Mouse (Mus musculus) small intestine, adult 2 months (tissue): ENCODE results near the gene March5. TPM values are rescaled to one million over a fixed set of nuclear protein-coding genes. Genes with fewer than 3 reads are reported as not detected.

Source experiments
- H3K27ac ChIP-seq: fragments of 200-500 bp; 2 replicates; pipeline ENCODE4 v1.5.1; 2012; ENCODE audit warnings: low read depth, low read length, control low read depth, inconsistent platforms; ENCODE audit not compliant: insufficient read depth
- H3K27me3 ChIP-seq: fragments of 200-500 bp; 2 replicates; pipeline ENCODE4 v1.6.1; 2012; ENCODE audit warnings: mild to moderate bottlenecking, moderate library complexity, low read length, inconsistent platforms; ENCODE audit not compliant: control insufficient read depth, insufficient read depth
- H3K36me3 ChIP-seq: fragments of 200-500 bp; 2 replicates; pipeline ENCODE4 v1.6.1; 2012; ENCODE audit warnings: mild to moderate bottlenecking, low read length, control low read depth, inconsistent platforms; ENCODE audit not compliant: control insufficient read depth, insufficient read depth
- H3K4me1 ChIP-seq: fragments of 200-500 bp; 2 replicates; pipeline ENCODE4 v1.6.1; 2012; ENCODE audit warnings: low read length, inconsistent platforms, mixed read lengths; ENCODE audit not compliant: control insufficient read depth, insufficient read depth, insufficient read length
- H3K4me3 ChIP-seq: fragments of 200-500 bp; 2 replicates; pipeline ENCODE4 v1.5.1; 2012; ENCODE audit warnings: low read depth, mild to moderate bottlenecking, control low read depth, inconsistent platforms, low read length, moderate library complexity
- CTCF ChIP-seq: fragments of 200-500 bp; IDR thresholded peaks from 2 replicates; pipeline ENCODE4 v1.5.1; 2012; ENCODE audit warnings: low read depth, mild to moderate bottlenecking, control low read depth, inconsistent platforms, low read length, moderate library complexity, mixed read lengths; ENCODE audit not compliant: insufficient replicate concordance, insufficient read length; ENCODE audit errors: extremely low read depth
- POLR2A ChIP-seq: fragments of 200-500 bp; IDR thresholded peaks from 2 replicates; pipeline ENCODE4 v1.6.1; 2012; ENCODE audit warnings: low read depth, mild to moderate bottlenecking, control low read depth, inconsistent platforms, low read length, moderate library complexity
- WGBS: fragments of 180-500 bp; shearing (Covaris S2); methylation state at CpG from one replicate; pipeline ENCODE4 v1.1.7; 2018; 5-methylcytosine and 5-hydroxymethylcytosine counted together
- polyA plus RNA-seq: library from polyadenylated mRNA; depleted of rRNA; stranded (reverse); fragments of >200 nt; gene quantifications from 2 replicates; pipeline ENCODE4 v1.2.3, GENCODE M21; 2012; rRNA removed

Gene March5
- polyA plus RNA-seq, 1 experiment, result 25.4 TPM

- 29% methylated on average over 10 of the region's 10 CpGs for WGBS
- Histone ChIP-seq H3K36me3 (peaks cover 11% of the 10 kb centered on the region), H3K27me3 (no peaks in the 10 kb centered on the region), H3K4me1 (peaks cover 8% of the 10 kb centered on the region; the same call in 1 of the 2 replicates), H3K27ac (no peak overlapping the region), H3K4me3 (no peak overlapping the region)
- TF ChIP-seq POLR2A (no peak), CTCF (peak; percentile 96)
Observed at GRCm38 (mm10) chr19:37265333-37266103, 58.2 kb downstream of the March5 start.

DNA sequence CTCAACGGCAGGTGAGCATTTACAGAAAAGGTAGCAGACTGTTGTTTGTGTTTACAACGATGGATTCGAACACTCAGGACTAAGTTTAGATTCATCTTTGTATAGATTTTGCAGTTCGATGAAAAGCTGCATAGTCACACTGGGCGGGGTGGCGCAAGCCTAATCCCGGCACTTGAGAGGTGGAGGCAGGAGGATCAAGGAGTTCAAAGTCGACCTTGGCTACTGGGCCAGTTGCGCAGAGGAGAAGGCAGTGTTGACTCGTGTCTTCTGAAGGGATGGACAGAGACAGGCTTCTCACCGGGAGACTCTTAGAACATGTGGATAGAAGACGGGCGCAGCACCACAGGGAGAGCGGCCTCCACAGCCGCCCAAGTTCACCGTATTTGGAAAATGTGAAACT is 61.8 kb downstream of the March5 start:
- no peaks in the 10 kb centered on the region for H3K27me3 ChIP-seq
- no peak for TF ChIP-seq POLR2A
- no peak for TF ChIP-seq CTCF
- peaks cover 19% of the 10 kb centered on the region for H3K36me3 ChIP-seq
- WGBS, result 87% methylated on average over 16 of the region's 16 CpGs
- no peak overlapping the region for H3K27ac ChIP-seq
- H3K4me3 ChIP-seq, result no peak overlapping the region
- peaks cover 2% of the 10 kb centered on the region; the same call in 1 of the 2 replicates for H3K4me1 ChIP-seq

Other genes with a start within 250 kb of the March5 start
- gene Cpeb3, start 1.1 kb downstream of the March5 start, polyA plus RNA-seq, result 5.9 and 9.1 TPM in 2 replicates
- gene Ide, start 130.3 kb downstream of the March5 start, polyA plus RNA-seq, result 5.7 and 6.8 TPM in 2 replicates
- gene Kif11, start 168.9 kb downstream of the March5 start, polyA plus RNA-seq, result 0.44 and 1.4 TPM in 2 replicates
- 7.6 and 9.4 TPM in 2 replicates for gene Hhex, start 227.3 kb downstream of the March5 start, polyA plus RNA-seq